Mouse (Mus musculus) gonadal fat pad, adult 2 months (tissue): ENCODE measurements around the gene Creg2. TPM values are rescaled to one million over a fixed set of nuclear protein-coding genes. Genes with fewer than 3 reads are reported as not detected.
"Not testable (repeated sequence)": the region's sequence is repeated elsewhere in the genome, so short reads cannot be mapped to it uniquely, and the experiment has no call there.

Experiments used
- DNase-seq: peaks from one replicate; pipeline ENCODE4 v3.0.0-alpha.2; 2012; ENCODE audit warnings: low read depth
- polyA plus RNA-seq: library from polyadenylated mRNA; depleted of rRNA; stranded (reverse); fragments of >200 nt; gene quantifications from 2 replicates; pipeline ENCODE4 v1.2.3, GENCODE M21; 2012; rRNA removed

The Creg2 gene
- 1.6 and 3.2 TPM in 2 replicates for polyA plus RNA-seq

DNA sequence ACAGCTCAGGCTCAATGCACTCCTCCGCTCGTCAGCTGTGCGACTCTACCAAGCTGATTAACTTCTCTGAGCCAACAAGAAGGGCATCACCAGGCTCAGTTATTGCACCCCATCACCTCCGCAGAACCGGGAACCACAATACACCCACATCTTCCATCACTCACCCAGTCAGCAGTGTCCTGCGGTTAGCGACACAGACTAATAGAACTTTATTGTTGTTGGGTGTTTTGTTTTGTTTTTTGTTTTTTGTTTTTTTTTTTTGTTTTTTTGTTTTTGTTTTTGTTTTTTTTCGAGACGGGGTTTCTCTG lies at the start of gene Creg2:
TSS of gene Creg2 (minus strand) at position 234 of the 308 bp plus-strand sequence.
- no peak for DNase-seq

DNA sequence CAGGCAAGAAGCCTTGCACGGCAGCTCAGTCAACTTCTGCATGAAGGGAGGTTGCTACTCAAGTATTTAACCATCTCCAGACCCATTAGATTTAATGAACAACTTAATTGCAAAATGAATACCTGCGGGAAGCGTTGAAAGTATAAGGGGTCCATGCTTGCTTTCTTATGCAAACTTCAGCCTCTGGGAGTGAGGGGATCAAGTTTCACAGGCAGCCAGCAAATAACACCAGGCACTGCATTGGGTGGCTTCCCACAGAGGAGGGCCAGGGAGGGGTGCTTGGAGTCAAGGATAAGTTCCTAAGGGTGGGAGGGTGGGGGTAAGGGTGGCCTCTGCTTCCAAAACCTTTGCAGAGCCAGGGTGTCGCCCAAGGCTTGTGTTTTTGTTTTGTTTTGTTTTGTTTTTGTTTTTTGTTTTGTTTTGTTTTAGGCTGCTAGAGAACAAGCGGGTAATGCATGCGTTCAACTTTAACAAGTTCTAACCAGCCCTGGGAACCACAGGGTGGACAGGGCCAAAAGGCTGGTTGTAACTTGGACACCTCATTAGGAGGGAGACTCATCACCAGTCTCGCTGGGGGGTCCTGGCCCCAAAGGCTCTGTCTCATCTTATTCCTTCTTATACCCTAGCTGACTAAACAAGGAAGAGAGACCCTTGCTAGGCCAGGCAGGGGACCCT lies 49.5 kb upstream of the Creg2 start:
- DNase-seq, result no peak

DNA sequence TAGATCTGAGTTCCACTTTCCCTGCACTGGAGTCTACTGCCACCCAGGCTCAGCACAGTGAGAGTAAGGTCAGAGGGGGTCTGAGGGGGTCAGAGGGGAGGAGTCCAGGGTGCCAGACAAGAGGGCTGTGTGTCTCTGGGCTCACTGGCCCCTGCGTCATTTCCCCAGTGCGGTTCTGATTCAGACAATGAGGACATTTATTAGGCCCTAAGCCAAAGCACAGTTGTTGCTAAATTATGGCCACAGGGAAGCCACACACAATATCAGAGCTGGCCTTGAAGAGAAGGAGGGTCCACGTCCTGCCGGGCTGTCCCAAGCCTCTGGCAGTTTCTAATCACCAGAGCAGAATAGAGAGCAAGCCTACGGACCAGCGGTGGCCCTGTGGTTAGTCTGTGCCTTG lies 47.2 kb upstream of the Creg2 start:
- no peak for DNase-seq

DNA sequence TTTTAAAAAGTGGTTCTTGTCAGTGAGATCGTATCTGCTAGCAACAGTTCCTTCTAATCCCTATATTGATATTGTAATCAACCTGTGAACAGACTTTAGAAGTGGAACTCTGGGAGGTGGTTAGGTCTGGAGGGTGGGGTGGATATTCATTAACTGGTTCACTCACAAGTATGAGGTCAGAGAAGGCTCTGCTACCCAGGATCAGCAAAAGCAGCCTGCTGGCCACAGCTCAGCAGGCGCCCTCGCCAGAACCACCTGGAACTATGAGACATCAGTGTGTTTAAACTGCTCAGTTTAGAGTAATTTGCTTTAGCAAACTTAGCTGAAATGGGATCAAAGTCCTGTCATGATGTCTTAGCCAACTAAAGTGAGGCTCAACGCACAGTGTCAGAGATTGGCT lies 43.9 kb upstream of the Creg2 start:
- no peak for DNase-seq

DNA sequence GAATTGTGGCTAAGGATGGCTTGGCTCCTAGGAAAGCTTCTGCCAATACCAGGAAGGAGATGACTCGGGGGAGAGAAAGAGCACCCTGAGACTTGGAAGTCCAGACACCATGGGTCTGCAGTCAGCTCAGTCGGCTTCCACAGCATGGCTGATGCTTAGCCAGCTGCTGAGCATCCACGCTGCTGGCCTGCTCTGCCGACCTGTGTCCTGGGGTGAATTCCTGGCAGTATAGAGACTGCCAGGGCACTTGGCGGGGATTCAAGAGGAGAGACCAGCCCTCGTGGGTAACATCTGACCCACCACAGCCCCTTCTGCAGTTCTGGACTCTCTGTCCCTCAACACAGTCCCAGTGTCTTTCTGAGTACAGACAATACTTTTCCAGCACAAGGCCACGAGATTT lies 43.5 kb upstream of the Creg2 start:
- no peak for DNase-seq

DNA sequence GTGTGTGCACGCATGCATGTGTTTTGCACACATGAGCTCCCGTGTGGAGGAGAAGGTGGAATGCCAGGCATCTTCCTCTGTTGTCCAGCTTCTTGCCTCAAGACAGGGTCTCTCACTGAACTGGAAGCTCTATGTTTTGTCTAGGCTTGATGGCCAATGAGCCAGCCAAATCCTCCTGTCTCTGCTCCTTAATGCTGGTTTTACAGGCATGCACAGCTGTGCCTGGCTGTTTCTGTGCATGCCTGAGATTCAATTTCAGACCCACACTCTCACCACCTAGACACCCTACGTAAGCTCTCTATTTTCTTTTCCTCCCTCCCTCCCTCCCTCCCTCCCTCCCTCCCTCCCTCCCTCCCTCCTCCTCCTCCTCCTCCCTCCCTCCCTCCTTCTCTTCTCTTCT lies 40.7 kb upstream of the Creg2 start:
- DNase-seq, result no peak

DNA sequence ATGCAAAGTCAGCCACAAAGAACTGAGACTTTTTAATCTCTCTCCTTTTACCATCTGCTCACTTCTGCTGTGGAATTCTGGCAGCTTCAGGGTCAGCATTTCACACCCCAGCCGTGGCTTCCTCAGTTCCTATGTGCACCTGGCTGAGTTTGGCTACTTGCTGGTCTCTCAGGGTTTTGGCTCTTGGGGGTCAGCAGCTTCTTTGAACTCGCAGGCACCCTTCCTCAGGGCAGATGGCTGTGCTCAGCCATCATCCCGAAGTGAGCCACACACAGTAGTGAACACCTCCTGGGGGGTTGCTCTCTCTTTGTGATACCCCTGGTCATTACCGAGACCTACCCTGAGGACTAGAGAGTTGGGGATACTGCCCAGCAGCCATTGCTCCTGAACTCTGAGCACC lies 39.8 kb upstream of the Creg2 start:
- no peak for DNase-seq

DNA sequence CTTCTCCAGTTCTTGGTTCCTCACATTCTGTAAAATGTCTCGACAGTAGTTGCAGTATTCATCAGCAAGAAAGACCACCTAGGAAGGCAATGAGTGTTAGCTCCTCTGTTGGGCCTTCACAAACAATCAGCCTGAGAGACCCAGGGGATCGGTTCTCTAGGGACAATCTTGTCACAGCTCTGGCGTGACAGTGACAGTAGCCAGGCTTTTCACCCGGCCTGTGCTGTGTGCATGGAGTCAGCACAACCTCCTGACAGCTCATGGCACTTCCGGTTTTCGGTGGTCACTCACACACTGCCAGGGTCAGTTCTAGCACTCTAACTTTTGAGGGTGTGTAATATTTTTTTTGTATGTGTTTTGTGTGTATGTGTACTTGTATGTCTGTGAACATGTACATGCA lies 37.3 kb upstream of the Creg2 start:
- DNase-seq, result no peak

DNA sequence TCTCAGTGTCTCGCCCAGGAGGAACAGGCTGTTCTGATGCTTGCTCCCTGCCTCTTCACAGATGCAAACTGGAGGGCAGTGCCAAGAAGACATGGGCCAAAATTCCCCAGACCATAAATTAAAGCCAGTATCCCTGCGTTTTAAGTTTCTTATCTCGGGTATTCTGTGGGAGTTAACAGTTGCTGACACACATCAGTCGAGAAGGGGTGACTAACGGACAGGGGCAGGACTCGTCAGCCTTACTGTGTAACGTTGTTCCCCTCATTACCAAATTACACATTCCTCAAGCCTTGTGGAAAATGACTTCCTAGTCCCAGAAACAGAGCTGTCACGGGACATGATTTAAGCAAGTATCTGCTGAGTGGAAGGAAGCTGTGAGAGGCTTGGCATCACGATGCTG lies 36.0 kb upstream of the Creg2 start:
- no peak for DNase-seq

DNA sequence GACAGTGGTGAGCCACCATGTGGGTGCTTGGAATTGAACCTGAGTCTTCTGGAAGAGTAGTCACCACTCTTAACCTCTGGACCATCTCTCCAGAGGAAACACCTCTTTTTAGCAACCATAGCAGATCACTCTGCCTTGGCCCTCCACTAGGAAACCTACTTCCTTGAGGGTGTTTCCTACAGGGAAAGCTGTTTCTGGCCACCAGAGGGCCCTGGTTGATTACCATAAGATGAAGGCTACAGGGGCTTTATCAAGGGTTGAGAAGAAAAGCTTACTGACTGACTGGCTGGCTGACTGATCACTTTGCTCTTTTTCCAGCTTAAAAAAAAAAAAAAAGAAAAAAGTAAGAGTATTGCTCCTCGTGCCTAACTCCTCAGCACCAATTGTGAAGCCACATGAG lies 34.6 kb upstream of the Creg2 start:
- DNase-seq, result no peak

DNA sequence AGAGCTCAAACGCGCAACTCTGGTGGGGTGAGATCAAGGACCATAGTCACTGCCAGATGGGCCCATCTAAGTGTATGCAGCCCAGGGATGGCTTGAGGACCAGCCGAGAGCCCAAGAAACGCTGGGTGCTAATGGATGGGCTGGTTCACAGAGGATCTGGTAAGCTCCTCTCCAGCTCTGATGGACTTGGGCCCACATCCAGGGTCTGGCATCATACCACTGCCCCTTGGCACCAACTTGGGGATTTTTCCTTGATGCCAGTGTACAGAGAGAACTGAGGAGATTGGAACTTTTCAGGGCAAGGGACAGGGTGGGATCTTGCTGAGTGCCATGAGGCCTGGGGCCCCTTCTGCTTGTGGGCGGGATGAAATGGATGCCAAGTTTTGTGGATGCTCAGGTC lies 30.4 kb upstream of the Creg2 start:
- no peak for DNase-seq

DNA sequence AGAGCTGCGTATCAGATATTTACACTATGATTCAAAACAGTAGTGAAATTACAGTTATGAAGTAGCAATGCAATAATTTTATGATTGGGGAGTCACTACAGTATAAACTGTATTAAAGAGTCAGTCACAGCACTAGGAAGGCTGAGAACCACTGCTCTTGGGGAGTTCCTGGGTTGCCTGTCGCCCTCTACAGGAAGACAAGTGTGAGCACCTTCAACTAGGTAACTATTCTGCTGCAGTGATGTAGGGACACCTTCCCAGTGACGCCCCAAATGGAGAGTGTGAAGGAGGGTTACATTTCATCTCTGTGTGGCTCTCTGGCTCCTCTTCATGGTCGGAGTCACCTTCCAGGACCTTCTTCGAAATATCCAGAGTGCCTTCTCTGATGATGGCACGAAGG lies 29.3 kb upstream of the Creg2 start:
- DNase-seq, result no peak

DNA sequence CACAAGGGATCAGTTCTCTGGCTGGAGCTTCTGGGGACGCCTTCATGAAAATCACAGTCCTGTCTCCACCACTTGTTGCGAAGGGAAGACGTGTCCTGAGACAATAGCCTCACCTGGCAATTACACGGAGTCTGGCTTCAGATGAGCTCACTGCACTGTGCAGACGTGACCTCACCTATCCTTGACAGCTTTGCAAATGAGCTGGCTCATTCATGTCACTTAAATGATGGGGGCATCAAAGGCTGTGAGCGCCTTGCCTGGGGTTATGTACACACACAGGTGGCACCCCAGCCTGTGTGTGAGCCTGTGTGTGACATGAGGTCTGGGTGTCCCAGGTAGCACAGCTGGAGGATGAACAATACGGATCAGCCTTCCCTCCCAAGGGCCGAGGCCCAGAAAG lies 27.6 kb upstream of the Creg2 start:
- DNase-seq, result no peak

DNA sequence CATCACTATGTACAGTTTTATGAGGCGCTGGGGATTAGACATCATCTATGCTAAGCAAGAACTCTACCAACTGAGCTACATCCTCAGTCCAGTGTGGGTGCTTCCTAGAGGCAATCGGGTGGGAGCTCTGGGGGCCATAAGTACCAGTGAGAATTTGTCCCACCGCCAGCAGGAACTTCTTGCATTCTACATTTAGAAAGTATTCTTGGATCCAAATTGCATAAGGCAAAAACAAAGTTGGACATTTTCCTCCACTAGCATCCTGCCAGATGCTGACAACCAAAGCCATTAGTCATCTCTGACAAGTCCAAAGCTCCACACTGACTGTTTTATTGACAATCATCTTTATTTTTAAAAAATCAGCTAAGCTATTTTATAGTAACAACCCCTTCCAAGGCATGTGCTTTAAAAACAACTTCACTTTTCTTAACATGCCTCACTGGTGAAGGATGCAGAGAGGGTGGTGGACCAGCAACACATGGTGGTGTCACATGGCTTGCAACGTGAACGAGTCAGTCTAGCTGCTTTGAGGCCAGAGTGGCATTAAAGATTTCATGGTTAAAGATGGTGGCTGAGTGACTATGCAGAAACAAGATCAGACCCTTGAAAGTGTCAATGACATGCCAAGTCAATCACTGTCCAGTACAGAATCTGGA lies 25.1 kb upstream of the Creg2 start:
- DNase-seq, result no peak

DNA sequence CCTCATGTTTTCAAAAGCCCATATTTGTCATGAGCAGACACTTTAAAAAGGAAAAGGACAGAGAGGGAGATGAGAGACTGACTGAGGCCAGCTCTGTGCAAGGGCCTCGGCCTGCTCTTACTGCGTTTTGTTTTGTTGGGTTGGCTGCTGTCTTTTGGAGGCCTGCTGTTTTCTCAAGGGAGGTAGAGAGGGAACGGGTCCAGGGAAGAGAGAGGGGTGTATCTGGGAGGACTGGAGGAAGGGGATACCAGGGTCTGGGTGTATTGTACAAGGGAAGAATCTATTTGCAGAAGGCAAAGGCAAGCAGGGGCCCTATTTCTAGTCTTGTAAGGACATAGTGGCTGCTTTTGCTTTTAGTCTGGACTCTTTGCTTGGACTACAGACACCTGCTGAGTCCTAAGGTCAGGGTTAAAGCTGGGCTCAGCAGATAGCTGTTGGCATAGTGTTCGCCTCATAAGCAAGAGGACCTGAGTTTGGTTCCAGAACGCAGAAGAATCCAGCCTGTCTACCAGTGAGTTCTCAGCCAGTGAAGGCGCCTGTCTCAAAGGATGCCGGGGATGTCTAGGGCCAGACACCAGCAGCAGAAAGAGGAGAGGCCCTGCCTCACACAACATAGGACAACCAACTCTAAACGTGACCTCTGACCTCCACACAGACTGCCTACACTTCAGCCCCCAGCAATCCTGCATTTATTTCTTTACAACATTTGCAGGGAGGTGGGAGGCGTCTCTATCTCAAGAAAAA lies 21.3 kb upstream of the Creg2 start:
- no peak for DNase-seq

DNA sequence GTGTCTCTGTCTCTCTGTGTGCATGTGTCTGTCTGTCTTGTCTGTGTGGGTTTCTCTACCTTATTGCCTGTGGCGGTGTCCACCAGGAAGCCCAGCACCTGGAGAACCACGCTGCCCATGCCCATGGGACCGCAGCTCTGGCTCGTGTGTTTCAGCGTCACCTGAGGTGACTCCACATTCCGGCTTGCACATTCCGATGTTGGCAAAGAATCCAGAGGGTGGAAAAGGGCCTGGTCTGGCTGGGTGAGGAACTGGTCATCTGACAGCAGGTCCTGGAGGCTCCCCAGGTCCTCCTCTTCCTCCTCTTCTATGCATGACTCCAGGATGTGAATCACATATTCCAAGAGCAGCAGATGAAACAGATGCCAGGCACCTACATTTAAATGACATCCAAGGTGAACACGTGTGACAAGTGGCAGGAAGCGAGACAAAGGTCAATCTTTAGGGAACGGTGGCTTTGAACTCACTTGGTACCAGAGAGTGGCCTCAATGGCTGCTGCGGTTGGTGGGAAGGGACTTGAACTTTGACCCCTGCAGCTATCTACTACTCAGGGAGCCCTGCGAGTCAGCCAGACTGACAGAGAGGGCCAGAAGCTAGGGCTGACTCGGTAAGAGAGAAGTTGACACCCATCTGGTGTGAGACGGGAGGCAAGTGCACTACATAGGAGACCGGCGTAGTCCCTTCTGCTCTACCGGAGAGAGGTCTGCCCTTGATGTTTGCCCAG lies 19.1 kb upstream of the Creg2 start:
- no peak for DNase-seq

DNA sequence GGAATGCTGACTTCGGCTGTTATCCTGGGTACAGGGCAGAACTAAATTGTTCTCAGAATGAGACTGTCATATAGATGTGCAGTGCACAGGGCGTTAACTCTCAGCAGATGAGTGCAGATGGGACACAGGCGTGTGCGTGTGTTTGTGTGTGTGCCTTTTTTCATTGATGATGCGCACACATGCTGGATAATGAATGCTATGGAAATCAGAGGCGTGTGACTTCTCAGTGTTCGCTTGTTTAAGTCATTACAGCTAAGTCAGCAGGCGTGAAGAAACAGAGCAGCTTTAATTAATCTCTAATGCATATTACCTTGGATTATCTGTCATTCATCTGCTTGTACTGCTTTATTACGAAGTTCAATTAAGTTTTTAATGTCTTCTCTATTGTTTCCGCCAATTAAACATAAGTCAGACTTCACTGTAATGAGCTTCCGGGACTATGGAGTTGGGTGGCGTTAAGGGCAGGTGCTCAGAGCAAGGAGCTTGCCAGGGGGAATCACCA lies 15.5 kb upstream of the Creg2 start:
- no peak for DNase-seq

DNA sequence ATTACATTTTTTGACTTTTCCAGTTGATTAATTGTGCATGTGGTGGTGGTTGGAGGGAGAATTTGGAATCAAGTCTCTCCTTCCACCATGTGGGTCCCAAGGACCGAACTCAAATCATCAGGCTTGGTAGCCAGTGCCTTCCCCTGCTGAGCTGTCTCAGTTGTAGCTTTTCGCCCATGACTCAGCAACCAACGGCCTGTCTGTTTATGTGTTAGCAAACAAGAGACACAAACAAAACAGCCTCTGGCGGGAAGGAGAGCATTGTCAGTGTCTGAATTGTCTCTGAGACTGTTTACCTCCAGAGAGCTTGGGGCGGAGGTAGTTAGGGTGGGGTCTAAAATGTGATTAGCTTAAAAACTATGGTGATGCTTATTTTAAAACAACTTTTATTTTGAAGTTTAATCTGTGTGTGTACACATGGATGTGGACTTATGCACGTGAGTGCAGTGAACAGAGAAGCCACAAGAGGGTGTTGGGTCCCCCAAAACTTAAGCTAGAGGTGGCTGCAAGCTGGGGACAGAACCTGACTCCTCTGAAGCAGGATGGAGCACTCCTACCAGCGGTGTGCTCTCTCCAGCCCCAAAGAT lies 12.9 kb upstream of the Creg2 start:
- no peak for DNase-seq

DNA sequence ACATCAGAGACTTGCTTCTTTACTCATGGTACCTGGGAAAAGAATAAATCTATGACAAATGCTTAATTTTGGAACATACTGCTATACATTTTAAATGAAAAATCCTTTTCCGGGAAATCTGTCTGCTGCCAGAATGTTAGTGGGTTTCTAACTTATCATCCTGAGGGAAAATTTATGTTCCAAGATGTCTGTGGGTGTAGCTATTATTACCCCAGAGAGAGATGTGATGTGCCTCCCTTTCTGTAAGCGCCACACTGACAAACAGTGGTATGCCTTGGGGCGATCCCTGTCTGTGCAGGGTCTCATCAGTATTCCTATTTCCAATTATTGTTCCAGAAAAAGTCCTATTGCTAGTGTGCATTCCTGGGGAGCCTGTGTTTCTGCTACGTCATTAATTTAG lies 11.8 kb upstream of the Creg2 start:
- DNase-seq, result no peak

DNA sequence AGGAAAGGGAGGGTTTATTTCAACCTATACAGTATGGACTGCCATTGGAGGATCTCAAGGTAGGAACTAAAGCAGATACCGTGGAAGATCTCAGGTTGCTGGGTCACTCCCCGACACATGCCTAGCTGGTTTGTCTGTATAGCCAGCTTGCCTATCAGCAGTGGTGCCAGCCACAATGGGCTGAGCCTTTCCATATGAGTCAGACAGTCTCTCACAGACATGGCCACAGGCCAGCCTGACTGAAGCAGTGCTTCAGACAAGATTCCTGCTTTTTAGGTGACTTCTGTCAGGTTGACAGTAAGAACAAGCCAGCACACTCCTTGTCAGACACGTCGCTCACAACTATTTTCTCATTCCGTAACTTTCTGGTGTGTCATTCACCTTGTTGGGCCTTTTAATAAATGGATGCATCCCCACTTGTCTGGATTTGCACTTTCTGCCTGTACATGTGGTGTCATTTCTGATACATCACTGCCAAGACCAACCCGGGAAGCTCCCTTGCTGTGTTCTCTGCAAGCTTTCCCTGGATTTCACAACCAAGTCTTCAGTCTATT lies 5.8 kb upstream of the Creg2 start:
- DNase-seq, result peak; percentile 68

DNA sequence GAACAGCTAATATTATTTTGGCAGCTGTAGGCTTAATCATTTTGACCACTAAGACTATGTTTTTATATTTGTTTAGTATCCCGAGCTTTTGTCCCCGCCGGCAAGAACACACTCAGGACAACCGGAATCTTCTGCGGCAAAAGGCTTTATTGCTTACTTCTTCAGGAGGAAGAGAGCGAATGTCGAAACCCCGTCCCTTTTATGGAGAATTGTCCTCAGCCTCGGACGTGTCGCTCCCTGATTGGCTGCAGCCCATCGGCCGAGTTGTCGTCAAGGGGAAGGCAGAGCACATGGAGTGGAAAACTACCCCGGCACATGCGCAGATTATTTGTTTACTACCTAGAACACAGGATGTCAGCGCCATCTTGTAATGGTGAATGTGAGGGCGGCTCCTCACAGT lies 3.6 kb upstream of the Creg2 start:
- DNase-seq, result not testable (repeated sequence)

DNA sequence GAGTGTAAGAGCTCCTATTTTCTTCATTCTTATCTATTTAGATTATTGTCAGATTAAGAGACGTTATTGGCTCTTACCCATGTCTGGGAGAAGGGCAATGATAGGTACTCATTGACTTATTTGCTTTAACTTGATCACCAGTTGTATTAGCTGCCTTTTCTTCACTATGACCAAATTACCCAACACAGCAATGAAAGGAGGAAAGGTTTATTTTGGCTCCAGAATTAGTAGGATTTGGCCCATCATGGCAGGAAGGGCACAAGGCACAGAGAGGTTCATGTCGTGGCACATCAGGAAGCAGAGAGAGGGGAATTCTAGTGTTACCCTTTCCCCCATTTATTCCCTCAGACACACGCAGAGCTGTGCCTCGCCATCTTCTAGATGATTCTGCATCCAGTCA lies 1.8 kb upstream of the Creg2 start:
- peak; percentile 59 for DNase-seq
